Mouse (Mus musculus): ENCODE results near the gene Ints1. TPM values are rescaled to one million over a fixed set of nuclear protein-coding genes. Genes with fewer than 3 reads are reported as not detected.

Gene Ints1
- polyA plus RNA-seq, 1 experiment from 2014 or later, result 24.3 TPM

DNA sequence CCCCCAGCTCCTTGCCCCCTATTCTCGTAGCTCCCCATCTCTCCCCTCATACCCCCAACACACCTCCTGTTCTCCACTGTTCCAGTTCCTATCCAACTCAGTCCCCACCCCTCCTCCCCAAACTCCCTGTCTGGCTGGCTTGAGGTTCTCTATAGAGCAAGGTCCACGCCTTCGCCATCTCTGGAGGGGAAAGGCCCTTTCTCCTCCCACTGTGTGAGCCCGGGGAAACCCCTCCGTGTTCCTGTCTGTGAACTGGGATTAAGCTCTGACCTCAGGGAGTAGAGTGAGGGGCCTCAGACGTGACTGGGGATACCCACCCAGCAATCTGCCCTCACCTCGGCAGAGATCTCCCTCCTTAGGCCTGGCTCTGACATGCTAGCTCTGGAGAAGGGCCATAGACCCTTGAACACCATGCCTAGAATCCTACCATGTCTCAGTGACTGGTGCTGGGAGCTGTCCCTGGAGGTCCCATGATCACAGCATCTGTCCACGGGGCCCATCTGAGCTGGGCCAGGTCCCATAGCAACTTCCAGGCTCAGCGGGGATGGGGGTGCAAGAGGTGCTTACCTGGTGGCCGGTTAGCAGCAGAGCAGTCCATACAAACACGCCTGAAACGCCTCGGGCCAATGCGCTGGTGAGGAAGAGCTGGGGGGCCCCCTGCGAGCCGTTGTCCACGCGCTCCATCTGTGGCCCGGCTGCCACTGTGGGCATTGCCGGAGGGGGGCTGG lies 37.1 kb upstream of the Ints1 start:
- no peaks in the 10 kb centered on the region for H3K4me1 ChIP-seq (replicated peaks)
- 74% methylated on average over 20 of the region's 20 CpGs for WGBS
- no peak overlapping the region for H3K9ac ChIP-seq
- H3K4me3 ChIP-seq, result no peak overlapping the region
- H3K9me3 ChIP-seq, result no peaks in the 10 kb centered on the region
- no peak for ATAC-seq (ENCODE audit: low read depth)
- no peak overlapping the region for H3K27ac ChIP-seq (replicated peaks)
- H3K4me2 ChIP-seq, result no peak overlapping the region
- H3K27me3 ChIP-seq, result peaks cover 40% of the 10 kb centered on the region
- H3K36me3 ChIP-seq, result no peaks in the 10 kb centered on the region

DNA sequence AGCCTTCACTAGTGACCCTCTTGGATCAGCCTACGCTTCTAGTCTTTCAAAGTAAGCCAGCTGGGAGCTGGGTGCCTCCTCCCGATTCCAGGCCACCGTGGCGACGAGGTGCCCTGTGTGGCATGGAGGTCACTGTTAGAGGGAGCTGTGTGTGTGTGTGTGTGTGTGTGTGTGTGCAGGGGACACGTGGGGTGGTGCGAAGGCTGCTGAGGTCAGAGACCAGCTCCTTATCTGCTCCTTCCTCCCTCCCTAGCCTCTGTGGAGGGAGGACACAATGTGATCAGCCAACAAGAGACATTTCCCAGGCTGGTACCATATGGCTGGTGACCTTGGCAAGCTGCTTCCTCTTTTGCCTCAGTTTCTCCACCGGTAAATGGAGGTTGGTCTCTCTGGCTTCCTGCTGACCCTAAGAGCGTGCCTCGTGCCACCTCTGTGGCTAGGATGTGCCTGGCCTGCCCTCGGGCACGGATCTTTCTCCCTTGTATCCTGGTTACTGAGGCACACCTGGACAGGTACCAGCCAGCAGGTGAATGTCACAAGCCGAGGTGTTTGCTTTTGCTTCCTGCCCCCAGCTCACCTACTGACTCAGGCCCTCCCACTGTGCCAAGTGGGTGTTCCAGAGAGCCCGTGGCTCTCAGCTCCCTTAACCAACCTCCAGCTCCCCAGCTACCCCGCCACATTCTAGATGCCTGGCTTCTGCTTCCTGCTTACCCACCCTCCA lies 36.4 kb upstream of the Ints1 start:
- ATAC-seq (ENCODE audit: low read depth), result no peak
- Histone ChIP-seq H3K27ac (replicated peaks) (no peak overlapping the region), H3K27me3 (peaks cover 40% of the 10 kb centered on the region), H3K4me1 (replicated peaks) (no peaks in the 10 kb centered on the region), H3K4me2 (no peak overlapping the region), H3K36me3 (no peaks in the 10 kb centered on the region), H3K4me3 (no peak overlapping the region), H3K9me3 (no peaks in the 10 kb centered on the region), H3K9ac (no peak overlapping the region)
- 79% methylated on average over 15 of the region's 15 CpGs for WGBS

DNA sequence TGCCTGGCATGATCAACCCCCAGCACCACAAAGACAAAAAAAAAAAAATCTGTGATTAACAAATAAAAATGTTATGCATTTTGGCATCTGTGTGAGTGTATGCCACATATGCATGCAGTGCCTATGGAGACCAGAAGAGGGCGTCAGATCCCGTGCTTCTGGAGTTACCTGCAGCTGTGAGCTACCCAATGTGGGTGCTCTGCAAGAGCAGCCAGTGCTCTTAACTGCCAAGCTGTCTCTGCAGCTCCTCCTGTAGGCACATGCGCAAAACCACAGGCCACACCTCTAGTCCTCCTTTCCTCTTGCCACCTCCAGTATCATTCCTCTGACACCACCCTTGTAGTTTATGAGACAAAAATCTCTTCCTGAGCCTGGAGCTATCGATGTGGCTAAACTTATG lies 33.9 kb upstream of the Ints1 start:
- H3K36me3 ChIP-seq, result no peaks in the 10 kb centered on the region

DNA sequence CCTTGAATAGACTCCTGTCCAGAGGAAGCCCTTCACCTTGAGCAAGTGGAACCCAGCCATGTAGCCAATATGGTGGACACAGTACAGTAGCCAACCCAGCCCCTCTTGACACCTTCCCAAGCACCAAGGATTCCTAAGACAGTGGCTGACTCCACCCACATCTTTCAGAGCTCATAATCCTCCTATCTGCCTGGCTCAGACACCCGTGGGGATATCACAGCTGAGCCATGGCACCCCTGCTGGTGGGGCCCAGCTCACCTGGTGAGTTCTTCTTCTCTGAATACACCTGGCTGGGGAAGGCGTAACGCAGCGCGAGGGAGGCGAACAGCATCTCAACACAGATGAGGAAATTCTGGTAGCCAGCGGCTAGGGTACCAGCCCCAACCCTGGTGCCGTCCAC lies 30.4 kb upstream of the Ints1 start:
- no peak overlapping the region for H3K4me3 ChIP-seq
- H3K4me1 ChIP-seq (replicated peaks), result peaks cover 12% of the 10 kb centered on the region
- no peaks in the 10 kb centered on the region; the same call in 1 of the 2 replicates for H3K27me3 ChIP-seq
- WGBS, result 91% methylated on average over 8 of the region's 8 CpGs
- no peak for ATAC-seq (ENCODE audit: low read depth)
- H3K9me3 ChIP-seq, result no peaks in the 10 kb centered on the region
- peaks cover 6% of the 10 kb centered on the region for H3K36me3 ChIP-seq
- H3K27ac ChIP-seq (replicated peaks), result no peak overlapping the region
- no peak overlapping the region for H3K9ac ChIP-seq
- no peak overlapping the region for H3K4me2 ChIP-seq

More for the DNA sequence above, 33.9 kb upstream of the Ints1 start:
- no peak for ATAC-seq (ENCODE audit: low read depth)
- Histone ChIP-seq H3K4me3 (no peak overlapping the region), H3K4me1 (replicated peaks) (peaks cover 1% of the 10 kb centered on the region; the same call in 1 of the 2 replicates), H3K4me2 (no peak overlapping the region), H3K27me3 (peaks cover 23% of the 10 kb centered on the region), H3K27ac (replicated peaks) (no peak overlapping the region), H3K9ac (no peak overlapping the region), H3K9me3 (no peaks in the 10 kb centered on the region)
- 51% methylated on average over 4 of the region's 4 CpGs for WGBS

DNA sequence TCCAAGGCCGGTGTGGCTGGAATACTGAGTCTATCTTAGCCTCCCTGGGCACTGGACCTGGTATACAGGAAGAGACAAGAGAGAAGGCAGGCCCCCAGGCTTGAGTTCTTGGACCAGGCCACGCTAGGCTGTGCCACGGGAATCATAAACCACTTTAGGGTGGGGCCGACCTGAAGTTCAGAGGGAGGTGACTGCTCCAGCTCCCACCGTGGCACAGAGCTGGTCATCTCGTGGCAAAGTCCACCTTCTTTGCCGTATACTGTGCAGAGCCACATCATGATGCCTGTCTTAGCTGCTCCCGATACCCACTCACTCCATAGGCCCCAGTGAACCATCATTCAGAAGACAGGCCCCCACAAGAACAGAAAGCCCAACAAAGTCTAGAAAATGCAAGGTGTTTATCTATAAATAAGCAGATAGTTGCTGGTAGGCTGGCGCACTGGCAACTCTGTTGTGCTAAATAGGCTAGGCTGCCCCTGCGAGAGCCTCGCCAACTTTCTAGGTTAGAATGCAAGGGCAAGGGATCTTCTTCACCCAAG lies 29.2 kb upstream of the Ints1 start:
- no peaks in the 10 kb centered on the region for H3K9me3 ChIP-seq
- peaks cover 19% of the 10 kb centered on the region for H3K36me3 ChIP-seq
- no peaks in the 10 kb centered on the region; the same call in 1 of the 2 replicates for H3K27me3 ChIP-seq
- WGBS, result 87% methylated on average over 11 of the region's 11 CpGs
- H3K27ac ChIP-seq (replicated peaks), result no peak overlapping the region
- ATAC-seq (ENCODE audit: low read depth), result no peak
- peaks cover 13% of the 10 kb centered on the region for H3K4me1 ChIP-seq (replicated peaks)
- H3K4me2 ChIP-seq, result no peak overlapping the region
- no peak overlapping the region for H3K4me3 ChIP-seq
- no peak overlapping the region for H3K9ac ChIP-seq

DNA sequence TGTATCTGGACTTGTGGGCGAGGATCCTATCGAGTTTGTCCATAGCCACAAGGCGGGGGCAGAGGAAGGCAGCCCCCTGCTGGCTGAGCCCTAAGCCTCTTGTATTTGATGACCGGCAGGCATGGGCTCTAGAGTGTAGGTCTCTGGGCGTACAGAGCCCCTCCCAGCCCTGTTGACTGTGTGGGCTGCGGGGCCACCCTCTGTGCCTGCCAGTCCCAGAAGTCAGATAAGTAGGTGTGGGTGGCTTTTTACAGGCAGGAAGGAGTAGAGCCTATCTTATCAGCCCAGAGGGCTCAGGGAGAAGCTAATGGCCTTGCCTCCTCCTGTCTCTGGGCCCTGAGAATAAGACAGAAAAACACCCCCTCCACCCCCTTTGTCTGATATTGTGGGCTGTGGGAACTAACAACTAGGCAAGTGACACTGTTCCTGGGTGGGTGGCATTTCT lies 28.7 kb upstream of the Ints1 start:
- Histone ChIP-seq H3K4me3 (no peak overlapping the region), H3K27me3 (no peaks in the 10 kb centered on the region; the same call in 1 of the 2 replicates), H3K36me3 (peaks cover 21% of the 10 kb centered on the region), H3K9ac (no peak overlapping the region), H3K9me3 (no peaks in the 10 kb centered on the region), H3K4me2 (peak overlapping the region; percentile 27), H3K4me1 (replicated peaks) (peaks cover 18% of the 10 kb centered on the region), H3K27ac (replicated peaks) (no peak overlapping the region)
- 7% methylated on average over 6 of the region's 6 CpGs for WGBS
- no peak for ATAC-seq (ENCODE audit: low read depth)

DNA sequence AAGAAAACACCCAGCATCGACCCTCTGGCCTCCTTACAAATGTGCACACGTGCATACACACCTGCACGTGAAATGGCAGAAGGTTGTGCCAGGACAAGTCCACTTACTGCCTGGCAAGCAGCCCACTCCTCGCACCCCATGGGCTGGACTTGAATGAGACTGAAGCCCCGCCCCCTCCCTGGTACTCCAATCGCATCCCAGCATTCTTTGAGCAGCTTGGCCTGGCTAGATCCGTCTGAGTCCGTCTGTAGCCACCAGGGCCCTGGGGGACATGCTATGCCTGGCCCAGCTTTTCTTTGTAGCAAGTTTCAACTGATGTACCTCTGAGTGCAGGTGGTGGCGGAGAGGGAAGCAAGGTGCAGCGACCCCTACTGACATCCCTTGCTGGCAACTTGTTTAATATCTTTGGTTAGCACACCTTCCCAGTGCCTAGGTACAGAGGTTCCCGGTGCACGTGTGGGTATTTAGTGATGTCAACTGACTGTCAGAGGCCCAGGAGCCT lies 28.2 kb upstream of the Ints1 start:
- Histone ChIP-seq H3K36me3 (peaks cover 21% of the 10 kb centered on the region), H3K27ac (replicated peaks) (no peak overlapping the region), H3K4me2 (peak overlapping the region; percentile 27), H3K4me1 (replicated peaks) (peaks cover 23% of the 10 kb centered on the region), H3K9me3 (no peaks in the 10 kb centered on the region), H3K27me3 (no peaks in the 10 kb centered on the region; the same call in 1 of the 2 replicates), H3K4me3 (no peak overlapping the region), H3K9ac (no peak overlapping the region)
- WGBS, result 10% methylated on average over 12 of the region's 12 CpGs
- ATAC-seq (ENCODE audit: low read depth), result peak; percentile 63

DNA sequence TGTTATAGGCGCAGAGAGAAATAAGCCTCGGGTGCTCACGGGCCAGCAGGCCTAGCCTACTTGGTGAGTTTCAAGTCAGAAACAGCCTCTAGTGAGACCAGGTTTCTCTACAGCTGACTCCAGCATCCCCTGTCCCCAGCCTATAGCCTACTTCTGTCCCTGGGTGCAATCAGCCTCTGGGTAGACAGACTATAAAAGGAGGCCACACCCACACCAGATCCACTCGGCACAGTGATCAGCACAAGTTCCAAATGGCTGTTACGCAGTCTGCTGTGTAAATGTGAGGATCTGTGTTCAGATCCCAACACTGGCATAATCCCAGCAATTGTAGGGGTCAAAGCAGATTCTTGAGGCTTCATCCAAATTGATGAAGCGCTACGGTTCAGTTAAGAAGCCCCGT lies 27.7 kb upstream of the Ints1 start:
- Histone ChIP-seq H3K4me3 (no peak overlapping the region), H3K9me3 (no peaks in the 10 kb centered on the region), H3K27me3 (no peaks in the 10 kb centered on the region; the same call in 1 of the 2 replicates), H3K27ac (replicated peaks) (no peak overlapping the region), H3K36me3 (peaks cover 21% of the 10 kb centered on the region), H3K4me2 (peak overlapping the region; percentile 27; the same call in 1 of the 2 replicates), H3K4me1 (replicated peaks) (peaks cover 27% of the 10 kb centered on the region), H3K9ac (no peak overlapping the region)
- WGBS, result 69% methylated on average over 8 of the region's 8 CpGs
- ATAC-seq (ENCODE audit: low read depth), result no peak

DNA sequence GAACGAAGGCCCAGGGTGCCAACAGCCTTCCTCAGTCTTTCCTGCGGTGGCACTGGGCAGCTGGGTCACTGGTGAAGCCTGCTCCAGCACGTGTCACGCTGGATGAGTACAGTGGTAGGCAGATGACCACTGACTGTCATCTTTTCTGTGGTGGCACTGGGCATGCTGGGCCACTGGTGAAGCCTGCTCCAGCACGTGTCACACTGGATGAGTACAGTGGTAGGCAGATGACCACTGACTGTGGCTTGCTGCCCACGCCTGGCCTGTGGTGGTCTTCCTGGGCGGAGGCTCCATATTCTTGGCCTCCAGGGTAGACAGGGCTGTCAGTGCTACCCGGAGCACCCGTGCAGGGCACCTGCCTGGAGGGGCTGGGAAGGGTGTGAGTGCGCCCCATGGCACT lies 26.4 kb upstream of the Ints1 start:
- no peak overlapping the region for H3K27ac ChIP-seq (replicated peaks)
- H3K9ac ChIP-seq, result no peak overlapping the region
- H3K4me2 ChIP-seq, result no peak overlapping the region
- no peak for ATAC-seq (ENCODE audit: low read depth)
- no peaks in the 10 kb centered on the region for H3K9me3 ChIP-seq
- no peaks in the 10 kb centered on the region; the same call in 1 of the 2 replicates for H3K27me3 ChIP-seq
- H3K4me3 ChIP-seq, result no peak overlapping the region
- WGBS, result 92% methylated on average over 10 of the region's 10 CpGs
- H3K4me1 ChIP-seq (replicated peaks), result peaks cover 40% of the 10 kb centered on the region
- peaks cover 21% of the 10 kb centered on the region for H3K36me3 ChIP-seq

DNA sequence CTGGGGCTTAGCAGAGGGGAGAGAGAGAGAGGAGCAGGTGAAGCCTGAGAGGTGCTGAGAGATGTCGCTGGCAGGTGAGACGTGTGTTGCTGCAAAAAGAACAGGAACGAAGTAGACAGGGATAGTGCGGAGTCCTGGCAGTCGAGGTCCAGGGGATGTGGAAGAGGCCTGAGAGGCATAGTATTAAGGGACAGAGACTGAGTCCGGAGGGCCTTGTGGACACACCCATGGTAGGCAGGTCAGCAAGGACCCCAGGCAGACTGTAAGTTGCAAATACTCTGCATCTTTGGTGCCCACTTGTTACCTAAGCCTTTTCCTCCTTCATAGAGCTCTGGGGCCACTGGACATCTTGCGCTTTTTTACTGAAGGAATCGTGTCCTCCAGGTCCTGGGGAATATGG lies 25.8 kb upstream of the Ints1 start:
- H3K4me1 ChIP-seq (replicated peaks), result peaks cover 47% of the 10 kb centered on the region
- no peak for ATAC-seq (ENCODE audit: low read depth)
- H3K9ac ChIP-seq, result no peak overlapping the region
- no peak overlapping the region for H3K4me2 ChIP-seq
- H3K27me3 ChIP-seq, result no peaks in the 10 kb centered on the region; the same call in 1 of the 2 replicates
- H3K4me3 ChIP-seq, result no peak overlapping the region
- 97% methylated on average over 8 of the region's 8 CpGs for WGBS
- peaks cover 21% of the 10 kb centered on the region for H3K36me3 ChIP-seq
- H3K9me3 ChIP-seq, result no peaks in the 10 kb centered on the region
- no peak overlapping the region for H3K27ac ChIP-seq (replicated peaks)

DNA sequence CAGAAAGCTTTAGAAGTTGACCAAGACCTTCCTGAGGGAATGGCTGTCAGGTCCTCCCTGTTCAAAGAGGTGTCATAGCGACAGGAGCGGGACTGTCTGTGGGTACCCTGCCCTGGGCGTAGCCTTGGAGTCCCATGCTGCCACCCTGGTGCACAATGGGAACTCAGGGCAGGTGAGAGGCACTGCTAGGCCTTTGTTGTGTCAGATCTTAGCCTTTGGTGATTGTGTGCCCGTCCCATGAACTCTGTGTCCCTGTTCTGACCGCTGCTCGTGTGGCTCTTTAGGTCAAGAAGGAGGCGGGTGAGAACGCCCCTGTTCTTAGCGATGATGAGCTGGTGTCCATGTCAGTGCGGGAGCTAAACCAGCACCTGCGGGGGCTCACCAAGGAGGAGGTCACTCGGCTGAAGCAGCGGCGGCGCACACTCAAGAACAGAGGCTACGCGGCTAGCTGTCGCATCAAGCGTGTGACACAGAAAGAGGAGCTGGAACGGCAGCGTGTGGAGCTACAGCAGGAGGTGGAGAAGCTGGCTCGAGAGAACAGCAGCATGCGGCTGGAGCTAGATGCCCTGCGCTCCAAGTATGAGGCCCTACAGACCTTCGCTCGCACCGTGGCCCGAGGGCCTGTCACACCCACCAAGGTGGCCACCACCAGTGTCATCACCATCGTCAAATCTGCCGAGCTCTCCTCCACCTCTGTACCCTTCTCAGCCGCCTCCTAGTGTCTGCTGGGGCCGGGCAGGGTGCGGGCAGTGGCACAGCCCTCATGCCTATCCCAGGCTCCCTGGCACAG lies 24.5 kb upstream of the Ints1 start:
- Histone ChIP-seq H3K36me3 (peaks cover 21% of the 10 kb centered on the region), H3K27ac (replicated peaks) (no peak overlapping the region), H3K4me1 (replicated peaks) (peaks cover 59% of the 10 kb centered on the region), H3K27me3 (peaks cover 3% of the 10 kb centered on the region; the same call in 1 of the 2 replicates), H3K4me2 (no peak overlapping the region), H3K4me3 (no peak overlapping the region), H3K9me3 (no peaks in the 10 kb centered on the region), H3K9ac (no peak overlapping the region)
- no peak for ATAC-seq (ENCODE audit: low read depth)
- WGBS, result 95% methylated on average over 33 of the region's 33 CpGs

All from neural tube, embryonic 13.5 days (tissue).